Mouse (Mus musculus) liver, embryonic 15.5 days (tissue): ENCODE data around the gene Rybp. TPM values are rescaled to one million over a fixed set of nuclear protein-coding genes. Genes with fewer than 3 reads are reported as not detected.

Experiments
- ATAC-seq: fragments of 200-750 bp; cut with Nextera tagmentation; 2 replicates; pipeline ENCODE4 v1.8.0; 2017; ENCODE audit warnings: moderate number of reproducible peaks, mild to moderate bottlenecking, moderate library complexity; ENCODE audit not compliant: insufficient read depth
- H3K27ac ChIP-seq: fragments of 300-500 bp; sonication (generic); replicated peaks from 2 replicates; pipeline ENCODE4 v1.5.1; 2015; ENCODE audit warnings: mild to moderate bottlenecking, inconsistent platforms
- H3K27me3 ChIP-seq: fragments of 300-500 bp; sonication (generic); 2 replicates; pipeline ENCODE4 v1.6.1; 2015; ENCODE audit warnings: mild to moderate bottlenecking, inconsistent platforms
- H3K36me3 ChIP-seq: fragments of 300-500 bp; sonication (generic); replicated peaks from 2 replicates; pipeline ENCODE4 v1.6.1; 2015; ENCODE audit warnings: moderate library complexity, mild to moderate bottlenecking, inconsistent platforms
- H3K4me1 ChIP-seq: fragments of 300-500 bp; sonication (generic); replicated peaks from 2 replicates; pipeline ENCODE4 v1.6.1; 2015; ENCODE audit warnings: inconsistent platforms
- H3K4me2 ChIP-seq: fragments of 300-500 bp; sonication (generic); 2 replicates; pipeline ENCODE4 v1.6.1; 2015; ENCODE audit warnings: moderate library complexity, mild to moderate bottlenecking, inconsistent platforms
- H3K4me3 ChIP-seq: fragments of 300-500 bp; sonication (generic); replicated peaks from 2 replicates; pipeline ENCODE4 v1.5.1; 2015; ENCODE audit warnings: mild to moderate bottlenecking, inconsistent platforms
- H3K9ac ChIP-seq: fragments of 300-500 bp; sonication (generic); 2 replicates; pipeline ENCODE4 v1.6.1; 2015; ENCODE audit warnings: moderate library complexity, mild to moderate bottlenecking, inconsistent platforms
- H3K9me3 ChIP-seq: fragments of 300-500 bp; sonication (generic); replicated peaks from 2 replicates; pipeline ENCODE4 v1.6.1; 2016; ENCODE audit warnings: inconsistent platforms
- WGBS: fragments of 180-500 bp; shearing (Covaris S2); methylation state at CpG from one replicate; pipeline ENCODE4 v1.1.7; 2015; ENCODE audit warnings: mixed read lengths; ENCODE audit not compliant: insufficient replicate concordance; 5-methylcytosine and 5-hydroxymethylcytosine counted together
- polyA plus RNA-seq: library from polyadenylated mRNA; unstranded; fragments of >200 nt; fragmentation: Nextera tagmentation; extraction: Ambion mirVana; gene quantifications from 2 replicates; pipeline ENCODE4 v1.2.1, GENCODE M21; 2015

Rybp gene
- polyA plus RNA-seq, 1 experiment from 2014 or later = 5.1 TPM

- ATAC-seq = no peak
- peaks cover 33% of the 10 kb centered on the region for H3K27me3 ChIP-seq
- 59% methylated on average over 1 of the region's 1 CpGs for WGBS
- H3K27ac ChIP-seq = no peak overlapping the region
- no peak overlapping the region for H3K4me3 ChIP-seq
- peaks cover 8% of the 10 kb centered on the region; the same call in 1 of the 2 replicates for H3K4me1 ChIP-seq
- H3K36me3 ChIP-seq = no peaks in the 10 kb centered on the region
- H3K9me3 ChIP-seq = no peaks in the 10 kb centered on the region
- no peak overlapping the region for H3K4me2 ChIP-seq
- H3K9ac ChIP-seq = no peak overlapping the region
Observed at GRCm38 (mm10) chr6:100206261-100206660, 81.0 kb downstream of the Rybp start.

GRCm38 (mm10) chr6:100204436-100204835, 82.8 kb downstream of the Rybp start:
- no peak overlapping the region for H3K9ac ChIP-seq
- H3K4me2 ChIP-seq = no peak overlapping the region
- peaks cover 8% of the 10 kb centered on the region; the same call in 1 of the 2 replicates for H3K4me1 ChIP-seq
- no peak overlapping the region for H3K27ac ChIP-seq
- 59% methylated on average over 7 of the region's 7 CpGs for WGBS
- H3K27me3 ChIP-seq = peaks cover 33% of the 10 kb centered on the region
- ATAC-seq = no peak
- no peaks in the 10 kb centered on the region for H3K9me3 ChIP-seq
- H3K36me3 ChIP-seq = no peaks in the 10 kb centered on the region
- no peak overlapping the region for H3K4me3 ChIP-seq

GRCm38 (mm10) chr6:100203492-100203891, 83.8 kb downstream of the Rybp start:
- Histone ChIP-seq H3K4me3 (no peak overlapping the region), H3K9ac (no peak overlapping the region), H3K36me3 (no peaks in the 10 kb centered on the region), H3K4me1 (peaks cover 8% of the 10 kb centered on the region; the same call in 1 of the 2 replicates), H3K9me3 (no peaks in the 10 kb centered on the region), H3K27me3 (peaks cover 32% of the 10 kb centered on the region), H3K4me2 (no peak overlapping the region), H3K27ac (no peak overlapping the region)
- ATAC-seq = peak; percentile 31; the same call in 1 of the 2 replicates
- WGBS = 46% methylated on average over 3 of the region's 3 CpGs

- H3K4me1 ChIP-seq = 0 out of 2 replicates have a peak, but pooled peaks cover 2% of the 10 kb centered on the region
- no peak for ATAC-seq
- H3K27me3 ChIP-seq = peaks cover 18% of the 10 kb centered on the region
Observed at GRCm38 (mm10) chr6:100202091-100202490, 85.2 kb downstream of the Rybp start.

GRCm38 (mm10) chr6:100197102-100197501, 90.2 kb downstream of the Rybp start:
- H3K9ac ChIP-seq = no peak overlapping the region
- H3K9me3 ChIP-seq = no peaks in the 10 kb centered on the region
- H3K27me3 ChIP-seq = no peaks in the 10 kb centered on the region
- H3K4me2 ChIP-seq = no peak overlapping the region
- no peaks in the 10 kb centered on the region for H3K36me3 ChIP-seq
- H3K4me1 ChIP-seq = peaks cover 12% of the 10 kb centered on the region
- 69% methylated on average over 5 of the region's 5 CpGs for WGBS
- no peak for ATAC-seq
- H3K27ac ChIP-seq = no peak overlapping the region
- no peak overlapping the region for H3K4me3 ChIP-seq

More at GRCm38 (mm10) chr6:100202091-100202490, 85.2 kb downstream of the Rybp start:
- Histone ChIP-seq H3K4me2 (no peak overlapping the region), H3K9me3 (no peaks in the 10 kb centered on the region), H3K27ac (no peak overlapping the region), H3K9ac (no peak overlapping the region), H3K36me3 (no peaks in the 10 kb centered on the region), H3K4me3 (no peak overlapping the region)
- 57% methylated on average over 1 of the region's 1 CpGs for WGBS

DNA sequence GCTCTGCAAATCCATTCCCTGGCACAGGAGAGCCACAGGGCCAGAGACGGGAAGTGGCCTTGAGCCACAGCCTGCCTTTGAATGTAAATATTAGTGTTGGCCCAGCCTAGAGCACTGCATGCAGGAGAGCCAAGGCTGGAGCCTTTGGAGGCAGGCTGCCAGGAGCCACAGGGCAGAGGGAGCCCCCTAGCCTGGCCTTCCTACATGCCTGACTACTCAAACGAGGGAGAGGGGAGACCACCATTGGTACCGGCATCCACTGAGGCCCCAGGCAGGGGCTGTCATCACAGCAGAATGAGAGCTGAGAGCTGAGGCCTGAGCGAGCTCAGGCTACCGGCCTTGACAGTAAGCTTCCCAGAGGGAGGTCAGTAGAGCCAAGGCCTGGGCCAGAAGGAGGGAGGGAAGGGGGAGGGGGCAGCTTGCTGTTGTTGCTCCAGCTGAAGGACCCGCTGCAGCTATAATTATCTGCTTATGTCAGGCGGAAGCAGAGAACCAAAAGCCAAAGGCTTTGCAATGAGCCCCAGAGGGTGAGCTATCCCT, 91.3 kb downstream of the Rybp start:
- Histone ChIP-seq H3K36me3 (no peaks in the 10 kb centered on the region), H3K9me3 (no peaks in the 10 kb centered on the region), H3K4me1 (peaks cover 12% of the 10 kb centered on the region), H3K9ac (no peak overlapping the region), H3K27me3 (no peaks in the 10 kb centered on the region), H3K4me2 (no peak overlapping the region), H3K27ac (peak overlapping the region; percentile 51), H3K4me3 (no peak overlapping the region)
- 22% methylated on average over 7 of the region's 7 CpGs for WGBS
- ATAC-seq = peak; percentile 70

DNA sequence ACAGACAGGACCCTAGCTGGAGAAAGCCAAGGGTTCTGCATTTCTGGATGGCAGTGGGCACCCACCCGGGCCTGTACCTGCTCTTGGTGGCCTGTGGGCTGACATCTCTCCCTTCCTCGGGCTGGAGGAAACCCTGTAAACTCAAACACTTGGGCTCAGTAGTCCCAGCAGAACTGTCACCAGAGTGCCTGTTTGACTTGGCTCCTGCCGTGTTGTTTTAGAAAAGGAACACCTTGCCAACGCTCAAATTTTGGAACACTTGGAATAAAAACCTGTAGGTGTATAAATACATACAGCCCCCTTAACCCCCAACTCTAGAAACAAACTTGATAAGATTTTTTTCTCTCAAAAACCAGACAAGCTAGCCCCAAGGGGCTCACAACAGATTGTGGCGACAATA, 92.2 kb downstream of the Rybp start:
- ATAC-seq = no peak
- 49% methylated on average over 5 of the region's 5 CpGs for WGBS
- H3K27ac ChIP-seq = 0 out of 2 replicates have a peak overlapping the region, but pooled peaks have one; percentile 19

GRCm38 (mm10) chr6:100193760-100194159, 93.5 kb downstream of the Rybp start:
- ATAC-seq = no peak
- no peak overlapping the region for H3K27ac ChIP-seq
- H3K9ac ChIP-seq = no peak overlapping the region
- 67% methylated on average over 7 of the region's 7 CpGs for WGBS
- H3K4me1 ChIP-seq = peaks cover 25% of the 10 kb centered on the region
- peaks cover 7% of the 10 kb centered on the region; the same call in 1 of the 2 replicates for H3K27me3 ChIP-seq
- H3K4me3 ChIP-seq = no peak overlapping the region
- H3K9me3 ChIP-seq = no peaks in the 10 kb centered on the region
- H3K36me3 ChIP-seq = no peaks in the 10 kb centered on the region
- no peak overlapping the region for H3K4me2 ChIP-seq

More for the DNA sequence above, 92.2 kb downstream of the Rybp start:
- Histone ChIP-seq H3K4me1 (peaks cover 12% of the 10 kb centered on the region), H3K4me3 (no peak overlapping the region), H3K9me3 (no peaks in the 10 kb centered on the region), H3K4me2 (no peak overlapping the region), H3K27me3 (peaks cover 4% of the 10 kb centered on the region; the same call in 1 of the 2 replicates), H3K36me3 (no peaks in the 10 kb centered on the region), H3K9ac (no peak overlapping the region)

DNA sequence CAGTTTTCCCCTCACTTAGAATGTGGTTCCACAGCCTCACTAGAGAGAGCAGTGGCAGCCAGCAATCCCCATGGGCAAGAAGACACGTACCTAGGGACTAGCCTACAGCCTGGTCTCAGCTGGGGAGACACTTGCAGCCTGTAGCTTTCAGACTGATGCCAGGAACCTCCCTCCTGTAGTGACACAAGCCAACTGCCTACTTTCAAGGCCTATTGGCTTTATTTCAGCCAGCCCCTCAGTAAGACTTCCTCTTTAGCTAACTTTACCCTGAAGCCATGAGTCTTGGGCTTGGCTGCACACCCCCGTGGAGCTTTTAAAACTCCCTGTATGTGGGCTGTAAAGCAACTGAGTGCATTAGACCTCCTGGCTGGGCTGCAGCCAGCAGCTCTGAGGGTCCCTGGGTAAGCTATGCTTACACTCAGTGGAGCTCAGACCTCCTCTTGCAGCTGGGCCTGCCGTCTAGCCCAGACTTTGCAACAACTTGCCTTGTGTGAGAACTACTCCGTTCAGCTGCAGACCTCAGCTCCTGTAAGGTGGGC, 94.5 kb downstream of the Rybp start:
- Histone ChIP-seq H3K36me3 (no peaks in the 10 kb centered on the region), H3K27ac (no peak overlapping the region), H3K27me3 (peaks cover 7% of the 10 kb centered on the region; the same call in 1 of the 2 replicates), H3K9ac (no peak overlapping the region), H3K4me3 (no peak overlapping the region), H3K9me3 (no peaks in the 10 kb centered on the region), H3K4me1 (peaks cover 34% of the 10 kb centered on the region), H3K4me2 (no peak overlapping the region)
- ATAC-seq = no peak
- WGBS = 51% methylated on average over 4 of the region's 4 CpGs

GRCm38 (mm10) chr6:100190803-100191559, 96.3 kb downstream of the Rybp start:
- no peak overlapping the region for H3K4me3 ChIP-seq
- no peak overlapping the region for H3K9ac ChIP-seq
- no peak for ATAC-seq
- H3K27me3 ChIP-seq = peaks cover 7% of the 10 kb centered on the region; the same call in 1 of the 2 replicates
- H3K4me1 ChIP-seq = peaks cover 34% of the 10 kb centered on the region
- no peaks in the 10 kb centered on the region for H3K9me3 ChIP-seq
- WGBS = 55% methylated on average over 15 of the region's 15 CpGs
- no peak overlapping the region for H3K27ac ChIP-seq
- no peaks in the 10 kb centered on the region for H3K36me3 ChIP-seq
- no peak overlapping the region for H3K4me2 ChIP-seq

- H3K9ac ChIP-seq = no peak overlapping the region
- no peak for ATAC-seq
- peaks cover 7% of the 10 kb centered on the region; the same call in 1 of the 2 replicates for H3K27me3 ChIP-seq
- H3K9me3 ChIP-seq = no peaks in the 10 kb centered on the region
- H3K4me1 ChIP-seq = peaks cover 29% of the 10 kb centered on the region
- H3K36me3 ChIP-seq = no peaks in the 10 kb centered on the region
- H3K4me2 ChIP-seq = no peak overlapping the region
- H3K4me3 ChIP-seq = no peak overlapping the region
- 59% methylated on average over 10 of the region's 10 CpGs for WGBS
- no peak overlapping the region for H3K27ac ChIP-seq
Observed at GRCm38 (mm10) chr6:100190310-100190709, 97.0 kb downstream of the Rybp start.
